Mouse (Mus musculus) brain, adult 10 weeks (tissue): ENCODE data around the gene Tk2. TPM values are rescaled to one million over a fixed set of nuclear protein-coding genes. Genes with fewer than 3 reads are reported as not detected.

Experiments used
- polyA plus RNA-seq: library from polyadenylated mRNA; stranded (reverse); fragments of 350-450 nt; fragmentation: Illumina TruSeq; extraction: RNeasy Lipid Tissue Mini Kit (QIAGEN cat#74804); gene quantifications from one replicate; pipeline ENCODE4 v1.2.3, GENCODE M21; 2015; ENCODE audit warnings: low read depth, low replicate concordance

Gene Tk2
- 40.2 TPM for polyA plus RNA-seq

DNA sequence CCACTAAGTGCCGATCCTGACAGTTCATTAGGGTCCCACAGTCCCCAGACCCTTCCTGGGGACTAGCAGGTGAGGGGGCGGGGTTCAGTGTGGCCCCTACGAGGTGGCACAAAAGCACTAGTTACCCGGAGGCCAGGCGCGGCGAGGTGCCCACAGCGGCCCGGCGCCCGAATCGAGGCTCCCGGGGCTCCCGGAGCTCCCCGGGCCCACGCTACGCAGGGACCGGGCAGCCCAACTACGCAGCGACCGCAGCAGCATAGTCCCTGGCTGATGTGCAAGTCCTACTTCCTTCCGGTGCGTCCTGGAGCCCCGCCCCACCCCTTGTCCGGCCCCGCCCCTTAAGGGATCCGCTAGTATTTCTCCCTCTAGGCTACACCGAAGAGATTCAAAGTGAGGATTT is at the start of gene Tk2:
Gene Tk2, minus strand, starts transcription at position 283 of the 400 bp plus-strand sequence.

DNA sequence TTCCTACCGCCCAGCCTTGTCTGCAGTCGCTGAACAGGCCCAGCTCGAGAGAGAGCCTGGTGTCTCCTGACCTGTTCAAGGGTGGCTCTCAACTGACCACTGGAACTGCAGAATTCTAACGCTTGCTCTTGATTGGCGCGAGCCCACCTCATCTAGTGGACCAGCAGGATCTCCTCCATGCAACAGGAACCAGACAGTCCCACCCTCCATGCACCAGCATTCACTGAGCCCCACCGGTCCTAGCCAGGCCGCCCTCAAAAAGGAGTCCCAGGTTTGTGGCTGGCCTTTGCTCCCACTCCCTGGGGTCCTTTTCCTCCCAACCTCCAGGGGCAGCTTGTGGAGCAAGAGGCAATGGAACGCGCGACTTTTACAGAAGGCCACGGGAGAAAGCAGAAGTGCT is 44.7 kb upstream of the Tk2 start, which contains the start of gene Cmtm2a:
Gene Cmtm2a, minus strand, starts transcription at position 101 of the 400 bp plus-strand sequence.

GRCm38 (mm10) chr8:104250439-104251367 is 2.3 kb upstream of the Tk2 start, which contains the start of gene Cklf:
Cklf (plus strand) TSS chr8:104250861.

Other genes with a start within 250 kb of the Tk2 start
- 9.8 TPM for gene Cdh5, start 146.9 kb downstream of the Tk2 start, polyA plus RNA-seq
- 10.8 TPM for gene Bean1, start 78.1 kb downstream of the Tk2 start, polyA plus RNA-seq
- 8.0 TPM for gene Cklf, start 2.3 kb upstream of the Tk2 start, polyA plus RNA-seq
- not detected for gene Cmtm2a, start 44.6 kb upstream of the Tk2 start, polyA plus RNA-seq
- not detected for gene Gm45711, start 61.5 kb upstream of the Tk2 start, polyA plus RNA-seq
- not detected for gene Cmtm1, start 61.6 kb upstream of the Tk2 start, polyA plus RNA-seq
- not detected for gene Gm11020, start 73.0 kb upstream of the Tk2 start, polyA plus RNA-seq
- not detected for gene Cmtm2b, start 73.7 kb upstream of the Tk2 start, polyA plus RNA-seq
- 12.5 TPM for gene Cmtm3, start 90.9 kb upstream of the Tk2 start, polyA plus RNA-seq
- 43.4 TPM for gene Cmtm4, start 147.2 kb upstream of the Tk2 start, polyA plus RNA-seq
- 132 TPM for gene Dync1li2, start 194.5 kb upstream of the Tk2 start, polyA plus RNA-seq